Mouse (Mus musculus): ENCODE measurements around the gene Car15. TPM values are rescaled to one million over a fixed set of nuclear protein-coding genes. Genes with fewer than 3 reads are reported as not detected.

Gene Car15
- polyA plus RNA-seq, 1 experiment from 2014 or later = 4.5 TPM

DNA sequence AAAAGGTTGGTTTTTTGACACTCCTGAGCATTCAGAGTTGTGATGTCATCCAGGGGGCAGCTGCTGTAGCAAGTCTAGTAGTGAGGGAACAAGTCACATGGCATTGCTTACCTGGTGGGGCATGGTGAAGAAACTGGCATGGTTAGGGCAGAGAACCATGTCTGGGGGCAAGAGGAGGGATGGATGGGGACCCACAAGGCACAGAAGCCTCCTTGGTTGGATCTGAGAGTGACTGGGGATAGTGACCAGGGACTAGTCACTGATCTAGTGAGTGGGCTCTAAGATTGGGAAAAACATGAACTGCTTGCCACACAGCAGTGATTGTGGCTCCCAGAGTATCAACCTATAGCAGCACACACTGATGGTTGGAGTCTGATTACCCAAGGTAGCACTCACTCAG, 38.6 kb downstream of the Car15 start:
- peaks cover 75% of the 10 kb centered on the region for H3K4me1 ChIP-seq (replicated peaks; ENCODE audit: control insufficient read depth, insufficient read depth, low read length)

DNA sequence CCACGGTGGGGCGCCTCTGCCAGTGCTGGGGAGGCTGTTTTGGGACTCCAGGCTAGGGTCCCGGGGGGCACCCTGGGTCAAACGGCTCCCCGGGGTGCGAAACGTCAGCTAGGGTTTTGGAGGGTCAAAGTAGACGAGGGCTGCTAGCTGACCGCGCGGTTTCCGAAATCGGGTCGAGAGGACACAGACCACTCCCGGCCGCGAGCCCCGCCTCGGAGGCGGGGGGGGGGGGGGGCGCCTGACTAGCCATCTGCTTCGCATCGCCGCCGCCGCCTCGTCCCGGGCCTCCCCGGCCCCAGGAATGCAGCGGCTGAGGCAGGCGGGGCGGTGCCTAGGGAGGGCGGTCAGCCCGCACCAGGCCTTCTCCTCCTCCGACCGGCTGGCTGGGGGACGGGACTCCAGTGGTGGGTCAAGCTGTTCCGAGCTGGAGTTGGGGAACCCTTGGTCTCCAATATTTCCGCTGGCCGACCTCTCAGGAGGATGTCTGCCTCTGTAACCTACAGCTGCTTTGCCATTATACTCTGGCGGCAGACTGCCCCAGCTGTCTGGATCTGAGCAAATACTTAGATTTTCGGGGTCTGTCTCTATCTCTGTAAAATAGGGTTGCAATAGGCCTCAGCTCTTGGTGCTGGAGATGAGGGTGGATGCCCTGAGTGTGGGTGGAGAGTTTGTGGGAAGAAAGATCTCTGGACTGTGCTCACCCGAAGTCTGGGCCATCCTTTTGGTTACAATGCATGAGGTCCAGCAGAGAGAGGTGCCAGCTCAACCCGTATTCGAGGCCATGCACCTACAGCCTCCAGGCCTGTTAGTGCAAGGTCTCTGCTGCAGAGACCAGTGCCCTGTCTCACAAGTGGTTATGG, 39.6 kb downstream of the Car15 start:
- 4% methylated on average over 38 of the region's 45 CpGs for WGBS
- H3K4me3 ChIP-seq (ENCODE audit: low read length) = peak overlapping the region; percentile 76
- peak overlapping the region; percentile 85 for H3K4me2 ChIP-seq (ENCODE audit: low read depth, low read length)
- no peaks in the 10 kb centered on the region for H3K36me3 ChIP-seq (ENCODE audit: control insufficient read depth, insufficient read depth, low read length)
- H3K27me3 ChIP-seq (ENCODE audit: control insufficient read depth, insufficient read depth, low read depth, low read length) = peaks cover 33% of the 10 kb centered on the region
- peak overlapping the region; percentile 97 for H3K27ac ChIP-seq (ENCODE audit: low read length)
- no peaks in the 10 kb centered on the region for H3K9me3 ChIP-seq (ENCODE audit: control insufficient read depth, low read length)
- H3K4me1 ChIP-seq (replicated peaks; ENCODE audit: control insufficient read depth, insufficient read depth, low read length) = peaks cover 65% of the 10 kb centered on the region
- ATAC-seq (ENCODE audit: low read depth) = peak; percentile 83
- H3K9ac ChIP-seq (ENCODE audit: low read length) = peak overlapping the region; percentile 94

More for the DNA sequence above, 38.6 kb downstream of the Car15 start:
- H3K27ac ChIP-seq (ENCODE audit: low read length) = no peak overlapping the region
- H3K4me3 ChIP-seq (ENCODE audit: low read length) = peak overlapping the region; percentile 7; the same call in 1 of the 2 replicates
- peak overlapping the region; percentile 85 for H3K4me2 ChIP-seq (ENCODE audit: low read depth, low read length)
- no peak for ATAC-seq (ENCODE audit: low read depth)
- no peaks in the 10 kb centered on the region for H3K36me3 ChIP-seq (ENCODE audit: control insufficient read depth, insufficient read depth, low read length)
- H3K27me3 ChIP-seq (ENCODE audit: control insufficient read depth, insufficient read depth, low read depth, low read length) = peaks cover 41% of the 10 kb centered on the region
- H3K9ac ChIP-seq (ENCODE audit: low read length) = peak overlapping the region; percentile 94; the same call in 1 of the 2 replicates
- H3K9me3 ChIP-seq (ENCODE audit: control insufficient read depth, low read length) = no peaks in the 10 kb centered on the region

DNA sequence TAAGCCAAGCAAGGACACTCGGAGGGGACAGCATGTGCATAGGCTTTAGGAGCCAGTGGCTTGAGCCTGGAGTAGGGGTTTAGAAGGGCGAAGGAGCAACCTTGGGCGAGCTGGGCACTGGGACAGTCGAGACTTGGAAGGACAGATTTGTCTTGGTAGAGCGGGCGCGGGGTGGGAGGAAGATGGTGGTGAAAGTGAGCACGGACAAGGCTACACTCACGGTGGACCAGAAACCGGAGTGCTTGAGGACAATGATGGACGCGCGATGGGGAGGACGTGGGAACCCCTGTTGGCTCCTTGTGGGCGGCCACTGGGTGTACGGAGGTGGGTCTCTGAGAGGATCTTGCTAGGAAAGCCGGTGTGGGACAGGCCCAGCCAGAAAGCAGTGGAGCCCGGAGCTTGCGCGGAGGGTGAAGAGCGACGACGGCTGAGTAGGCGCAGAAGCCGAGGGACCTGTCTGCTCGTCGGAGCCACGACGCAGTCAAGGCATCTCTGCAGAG, 40.3 kb downstream of the Car15 start:
- WGBS = 3% methylated on average over 29 of the region's 29 CpGs
- Histone ChIP-seq H3K36me3 (ENCODE audit: control insufficient read depth, insufficient read depth, low read length) (no peaks in the 10 kb centered on the region), H3K27ac (ENCODE audit: low read length) (peak overlapping the region; percentile 97), H3K9ac (ENCODE audit: low read length) (peak overlapping the region; percentile 94), H3K4me2 (ENCODE audit: low read depth, low read length) (peak overlapping the region; percentile 85), H3K4me1 (replicated peaks; ENCODE audit: control insufficient read depth, insufficient read depth, low read length) (peaks cover 58% of the 10 kb centered on the region), H3K4me3 (ENCODE audit: low read length) (peak overlapping the region; percentile 76), H3K27me3 (ENCODE audit: control insufficient read depth, insufficient read depth, low read depth, low read length) (peaks cover 27% of the 10 kb centered on the region), H3K9me3 (ENCODE audit: control insufficient read depth, low read length) (no peaks in the 10 kb centered on the region)
- ATAC-seq (ENCODE audit: low read depth) = peak; percentile 8

DNA sequence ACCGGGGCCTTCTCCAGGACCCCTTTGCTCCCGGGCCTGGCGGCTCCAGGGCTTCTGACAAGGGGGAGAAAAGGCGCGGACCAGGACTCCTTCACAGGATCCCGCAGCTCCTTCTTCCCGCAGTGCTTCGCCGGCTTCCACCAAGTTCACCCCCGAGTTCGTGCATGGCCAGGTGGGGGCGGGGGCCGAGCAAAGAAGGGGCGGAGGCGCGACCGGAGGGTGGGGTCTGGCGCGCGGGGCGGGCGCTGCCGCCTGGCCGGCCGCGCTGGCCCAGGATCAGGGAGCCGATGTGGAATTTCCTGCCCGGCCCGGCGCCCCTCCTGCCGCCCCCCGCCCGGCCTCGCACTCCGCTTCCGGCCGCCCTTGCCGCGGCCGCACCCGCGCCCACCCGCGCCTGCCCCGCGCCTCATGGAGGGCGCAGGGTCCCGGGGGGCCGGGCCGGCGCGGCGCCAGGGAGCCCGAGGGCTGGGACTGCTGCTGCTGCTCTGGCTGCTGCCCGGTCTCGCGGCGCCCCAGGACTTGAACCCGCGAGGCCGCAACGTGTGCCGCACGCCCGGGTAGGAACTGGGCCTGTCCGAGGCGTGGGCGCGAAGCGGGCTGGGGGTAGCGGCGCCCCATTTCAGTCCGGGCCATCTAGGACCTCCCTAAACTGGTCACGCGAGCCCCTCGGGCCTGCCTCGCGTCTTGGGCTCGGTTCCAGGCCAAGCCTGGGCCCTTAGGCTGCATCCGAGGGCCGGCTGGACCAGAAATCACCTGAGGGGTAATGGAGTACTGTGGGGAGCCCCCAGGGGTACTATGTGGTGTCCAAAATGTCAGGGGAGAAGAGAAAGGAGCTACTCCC, 41.0 kb downstream of the Car15 start, which contains the start of gene Scarf2:
TSS of gene Scarf2 (plus strand) at position 312 of the 841 bp plus-strand sequence.
- ATAC-seq (ENCODE audit: low read depth) = peak; percentile 79
- peaks cover 51% of the 10 kb centered on the region for H3K4me1 ChIP-seq (replicated peaks; ENCODE audit: control insufficient read depth, insufficient read depth, low read length)

DNA sequence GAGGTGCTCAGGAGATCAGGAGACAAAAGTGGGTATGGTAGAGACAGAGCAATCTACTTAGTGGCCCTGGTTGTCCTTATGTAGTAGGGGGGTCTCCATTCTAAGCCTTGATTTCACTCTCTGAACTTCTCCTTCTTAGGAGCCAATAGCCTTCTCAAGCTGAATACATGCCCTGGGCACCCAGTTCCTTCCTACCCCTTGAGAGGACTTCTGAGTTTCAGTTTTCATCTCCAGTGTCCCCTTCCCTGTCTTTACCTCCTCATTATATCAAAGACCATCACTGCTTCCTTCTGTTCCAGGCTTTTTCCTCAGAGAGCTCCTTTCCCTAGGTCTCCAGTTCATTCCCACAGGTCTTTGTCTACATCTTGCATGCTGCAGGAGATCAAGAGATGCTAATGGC, 41.6 kb downstream of the Car15 start:
- Histone ChIP-seq H3K4me3 (ENCODE audit: low read length) (peak overlapping the region; percentile 76), H3K4me1 (replicated peaks; ENCODE audit: control insufficient read depth, insufficient read depth, low read length) (peaks cover 44% of the 10 kb centered on the region), H3K4me2 (ENCODE audit: low read depth, low read length) (peak overlapping the region; percentile 85), H3K9ac (ENCODE audit: low read length) (peak overlapping the region; percentile 94), H3K27ac (ENCODE audit: low read length) (peak overlapping the region; percentile 97), H3K27me3 (ENCODE audit: control insufficient read depth, insufficient read depth, low read depth, low read length) (peaks cover 14% of the 10 kb centered on the region), H3K36me3 (ENCODE audit: control insufficient read depth, insufficient read depth, low read length) (peaks cover 2% of the 10 kb centered on the region), H3K9me3 (ENCODE audit: control insufficient read depth, low read length) (no peaks in the 10 kb centered on the region)
- ATAC-seq (ENCODE audit: low read depth) = no peak

More for the DNA sequence above, 41.0 kb downstream of the Car15 start, which contains the start of gene Scarf2:
- WGBS = 1% methylated on average over 59 of the region's 81 CpGs
- peaks cover 2% of the 10 kb centered on the region; the same call in 1 of the 2 replicates for H3K36me3 ChIP-seq (ENCODE audit: control insufficient read depth, insufficient read depth, low read length)
- H3K27me3 ChIP-seq (ENCODE audit: control insufficient read depth, insufficient read depth, low read depth, low read length) = peaks cover 20% of the 10 kb centered on the region
- H3K4me3 ChIP-seq (ENCODE audit: low read length) = peak within 1 kb of the TSS; percentile 76
- H3K27ac ChIP-seq (ENCODE audit: low read length) = peak within 1 kb of the TSS; percentile 97
- no peaks in the 10 kb centered on the region for H3K9me3 ChIP-seq (ENCODE audit: control insufficient read depth, low read length)
- peak within 1 kb of the TSS; percentile 94 for H3K9ac ChIP-seq (ENCODE audit: low read length)
- peak within 1 kb of the TSS; percentile 85 for H3K4me2 ChIP-seq (ENCODE audit: low read depth, low read length)

DNA sequence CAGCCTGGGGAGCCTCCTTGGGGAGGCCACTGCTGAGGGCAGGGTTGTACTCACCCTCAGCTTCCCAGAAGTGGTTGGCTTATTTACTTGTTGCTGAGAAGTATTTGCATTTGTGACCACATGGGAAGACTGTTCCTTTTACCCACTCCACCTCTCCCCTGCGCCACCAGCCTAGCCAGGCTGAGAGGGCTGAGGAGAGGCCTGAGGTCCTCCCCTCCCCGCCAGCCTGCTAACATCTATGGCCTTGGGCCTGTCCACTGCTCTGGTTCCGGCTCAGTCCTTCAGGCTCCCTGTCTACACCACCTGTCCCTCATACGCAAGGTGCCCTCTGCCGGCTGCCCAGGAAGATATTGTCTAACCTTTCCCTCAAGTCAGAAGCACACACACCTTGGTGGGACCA, 42.5 kb downstream of the Car15 start:
- H3K9me3 ChIP-seq (ENCODE audit: control insufficient read depth, low read length) = no peaks in the 10 kb centered on the region
- ATAC-seq (ENCODE audit: low read depth) = peak; percentile 3; the same call in 1 of the 2 replicates
- no peak overlapping the region for H3K4me3 ChIP-seq (ENCODE audit: low read length)
- H3K4me1 ChIP-seq (replicated peaks; ENCODE audit: control insufficient read depth, insufficient read depth, low read length) = peaks cover 39% of the 10 kb centered on the region
- peaks cover 8% of the 10 kb centered on the region; the same call in 1 of the 2 replicates for H3K27me3 ChIP-seq (ENCODE audit: control insufficient read depth, insufficient read depth, low read depth, low read length)
- peak overlapping the region; percentile 97 for H3K27ac ChIP-seq (ENCODE audit: low read length)
- H3K4me2 ChIP-seq (ENCODE audit: low read depth, low read length) = no peak overlapping the region
- 56% methylated on average over 5 of the region's 5 CpGs for WGBS
- H3K36me3 ChIP-seq (ENCODE audit: control insufficient read depth, insufficient read depth, low read length) = peaks cover 2% of the 10 kb centered on the region
- H3K9ac ChIP-seq (ENCODE audit: low read length) = 0 out of 2 replicates have a peak overlapping the region, but pooled peaks have one; percentile 2

DNA sequence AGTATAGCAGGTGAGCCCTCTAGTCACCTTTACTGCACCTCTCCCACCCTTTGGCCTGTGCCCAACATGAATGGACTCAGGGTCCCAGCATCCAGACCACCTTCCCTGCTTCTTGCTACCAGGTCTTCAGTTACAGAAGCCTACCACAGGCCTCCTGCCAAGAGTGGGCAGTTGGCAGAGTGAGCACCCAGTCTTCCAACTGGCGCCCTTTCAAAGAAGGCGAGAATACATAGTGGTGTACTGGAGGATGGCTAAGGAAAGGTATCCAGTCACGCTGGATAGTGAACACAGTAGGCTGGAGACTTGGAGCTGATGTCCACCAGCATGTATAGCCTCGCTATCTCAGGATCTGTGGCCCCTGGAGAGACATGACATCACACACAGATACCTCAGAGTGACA, 44.1 kb downstream of the Car15 start:
- no peak for ATAC-seq (ENCODE audit: low read depth)
- no peak overlapping the region for H3K4me2 ChIP-seq (ENCODE audit: low read depth, low read length)
- H3K36me3 ChIP-seq (ENCODE audit: control insufficient read depth, insufficient read depth, low read length) = peaks cover 10% of the 10 kb centered on the region
- H3K4me1 ChIP-seq (replicated peaks; ENCODE audit: control insufficient read depth, insufficient read depth, low read length) = peaks cover 26% of the 10 kb centered on the region
- peaks cover 2% of the 10 kb centered on the region; the same call in 1 of the 2 replicates for H3K27me3 ChIP-seq (ENCODE audit: control insufficient read depth, insufficient read depth, low read depth, low read length)
- H3K4me3 ChIP-seq (ENCODE audit: low read length) = no peak overlapping the region
- H3K9me3 ChIP-seq (ENCODE audit: control insufficient read depth, low read length) = no peaks in the 10 kb centered on the region
- 88% methylated on average over 4 of the region's 4 CpGs for WGBS
- H3K27ac ChIP-seq (ENCODE audit: low read length) = no peak overlapping the region
- H3K9ac ChIP-seq (ENCODE audit: low read length) = no peak overlapping the region

DNA sequence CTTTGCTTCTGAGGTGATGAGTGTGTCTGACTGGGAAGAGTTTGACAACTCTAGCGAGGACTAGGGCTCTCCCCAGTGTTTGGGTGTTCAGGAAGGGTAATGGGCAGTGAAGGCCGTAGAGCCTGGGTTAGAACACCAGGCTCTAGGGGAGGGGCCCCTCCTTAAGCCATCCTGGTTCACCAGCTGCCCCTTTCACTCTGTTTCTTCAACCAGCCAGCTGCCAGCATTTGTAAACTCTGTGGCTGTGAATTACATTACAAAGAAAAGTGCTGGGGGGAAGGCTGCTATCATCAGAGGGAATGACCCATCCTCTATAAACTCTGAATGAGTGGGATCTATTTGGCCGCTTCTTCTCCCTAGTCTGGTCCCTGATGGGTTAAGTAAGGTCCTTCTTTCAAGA, 45.4 kb downstream of the Car15 start:
- ATAC-seq (ENCODE audit: low read depth) = no peak
- Histone ChIP-seq H3K9me3 (ENCODE audit: control insufficient read depth, low read length) (no peaks in the 10 kb centered on the region), H3K9ac (ENCODE audit: low read length) (no peak overlapping the region), H3K36me3 (ENCODE audit: control insufficient read depth, insufficient read depth, low read length) (peaks cover 11% of the 10 kb centered on the region), H3K4me3 (ENCODE audit: low read length) (no peak overlapping the region), H3K4me1 (replicated peaks; ENCODE audit: control insufficient read depth, insufficient read depth, low read length) (peaks cover 22% of the 10 kb centered on the region), H3K4me2 (ENCODE audit: low read depth, low read length) (no peak overlapping the region), H3K27ac (ENCODE audit: low read length) (no peak overlapping the region), H3K27me3 (ENCODE audit: control insufficient read depth, insufficient read depth, low read depth, low read length) (no peaks in the 10 kb centered on the region)
- WGBS = 73% methylated on average over 3 of the region's 3 CpGs
